Mouse (Mus musculus): Measurements from ENCODE around the gene Ppp2r5d. TPM values are rescaled to one million over a fixed set of nuclear protein-coding genes. Genes with fewer than 3 reads are reported as not detected.

Ppp2r5d gene
- total RNA-seq, 2 experiments from 2014 or later = 88.0 to 91.4 TPM

- Histone ChIP-seq H3K27ac (no peak overlapping the region), H3K4me3 (no peak overlapping the region)
- DNase-seq (ENCODE audit: low spot score in 2 of 2) = no peak
- no peak for TF ChIP-seq CTCF (conservative IDR thresholded peaks at IDR 0.05)
Measured at GRCm38 (mm10) chr17:46690665-46691064, 14.2 kb downstream of the Ppp2r5d start.

- no peak for TF ChIP-seq CTCF (conservative IDR thresholded peaks at IDR 0.05)
- no peak overlapping the region for H3K4me3 ChIP-seq
- H3K27ac ChIP-seq = no peak overlapping the region
- no peak for DNase-seq (ENCODE audit: low spot score in 2 of 2)
Measured at GRCm38 (mm10) chr17:46685913-46686312, 19.0 kb downstream of the Ppp2r5d start.

GRCm38 (mm10) chr17:46682654-46683389, 22.1 kb downstream of the Ppp2r5d start:
- DNase-seq (ENCODE audit: low spot score in 2 of 2) = no peak
- no peak overlapping the region for H3K4me3 ChIP-seq
- H3K27ac ChIP-seq = no peak overlapping the region
- no peak for TF ChIP-seq CTCF (conservative IDR thresholded peaks at IDR 0.05)

- Histone ChIP-seq H3K27ac (peak overlapping the region; percentile 87), H3K4me3 (peak overlapping the region; percentile 78)
- TF ChIP-seq CTCF (conservative IDR thresholded peaks at IDR 0.05) = no peak
- no peak for DNase-seq (ENCODE audit: low spot score in 2 of 2)
Measured at GRCm38 (mm10) chr17:46681466-46682118, 23.3 kb downstream of the Ppp2r5d start.

GRCm38 (mm10) chr17:46680760-46681373, 24.0 kb downstream of the Ppp2r5d start, which contains the start of gene Klhdc3:
Klhdc3 (minus strand) TSS chr17:46680914.
- H3K27ac ChIP-seq = peak within 1 kb of the TSS; percentile 94
- no peak for TF ChIP-seq CTCF (conservative IDR thresholded peaks at IDR 0.05)
- DNase-seq (ENCODE audit: low spot score in 2 of 2) = peak; percentile 97 to 98
- H3K4me3 ChIP-seq = peak within 1 kb of the TSS; percentile 78

GRCm38 (mm10) chr17:46679843-46680759, 24.8 kb downstream of the Ppp2r5d start:
- peak in 1 of 2 experiments; percentile 34 for DNase-seq (ENCODE audit: low spot score in 2 of 2)
- Histone ChIP-seq H3K4me3 (peak overlapping the region; percentile 78), H3K27ac (peak overlapping the region; percentile 94)
- TF ChIP-seq CTCF (conservative IDR thresholded peaks at IDR 0.05) = peak; percentile 70

- no peak for DNase-seq (ENCODE audit: low spot score in 2 of 2)
- Histone ChIP-seq H3K27ac (peak overlapping the region; percentile 94; the same call in 1 of the 2 replicates), H3K4me3 (peak overlapping the region; percentile 78)
- TF ChIP-seq CTCF (conservative IDR thresholded peaks at IDR 0.05) = no peak
Measured at GRCm38 (mm10) chr17:46678911-46679310, 26.0 kb downstream of the Ppp2r5d start.

- peak within 1 kb of the TSS; percentile 78 for H3K4me3 ChIP-seq
- DNase-seq (ENCODE audit: low spot score in 2 of 2) = no peak
- peak within 1 kb of the TSS; percentile 94; the same call in 1 of the 2 replicates for H3K27ac ChIP-seq
- no peak for TF ChIP-seq CTCF (conservative IDR thresholded peaks at IDR 0.05)
Measured at GRCm38 (mm10) chr17:46678416-46678815, 26.5 kb downstream of the Ppp2r5d start, which contains the start of gene Mea1. Mea1 (plus strand) TSS chr17:46678793.

- no peak for TF ChIP-seq CTCF (conservative IDR thresholded peaks at IDR 0.05)
- H3K4me3 ChIP-seq = peak overlapping the region; percentile 95
- DNase-seq (ENCODE audit: low spot score in 2 of 2) = no peak
- H3K27ac ChIP-seq = peak overlapping the region; percentile 82
Measured at GRCm38 (mm10) chr17:46674530-46675283, 30.2 kb downstream of the Ppp2r5d start.

GRCm38 (mm10) chr17:46673850-46674529, 30.9 kb downstream of the Ppp2r5d start, which contains the start of gene Rrp36:
Rrp36 (minus strand) TSS chr17:46674352.
- TF ChIP-seq CTCF (conservative IDR thresholded peaks at IDR 0.05) = no peak
- peak; percentile 94 for DNase-seq (ENCODE audit: low spot score in 2 of 2)
- Histone ChIP-seq H3K4me3 (peak within 1 kb of the TSS; percentile 95), H3K27ac (peak within 1 kb of the TSS; percentile 82)

GRCm38 (mm10) chr17:46669911-46670310, 35.0 kb downstream of the Ppp2r5d start:
- H3K4me3 ChIP-seq = no peak overlapping the region

More at GRCm38 (mm10) chr17:46669911-46670310, 35.0 kb downstream of the Ppp2r5d start:
- DNase-seq (ENCODE audit: low spot score in 2 of 2) = no peak
- no peak for TF ChIP-seq CTCF (conservative IDR thresholded peaks at IDR 0.05)
- H3K27ac ChIP-seq = no peak overlapping the region
